Mouse (Mus musculus): ENCODE measurements around the gene Paqr3. TPM values are rescaled to one million over a fixed set of nuclear protein-coding genes. Genes with fewer than 3 reads are reported as not detected.

The Paqr3 gene
- total RNA-seq, 4 experiments from 2014 or later: 2.6 to 6.0 (median 3.6) TPM

Other genes with a start within 250 kb of the Paqr3 start
- 10 to 100 TPM; 11.8 to 14.4 (median 13.5) TPM for gene Bmp2k, start 113.9 kb downstream of the Paqr3 start, total RNA-seq (2022)